Mouse (Mus musculus) heart, embryonic 16.5 days (tissue): ENCODE results near the gene Fam162b. TPM values are rescaled to one million over a fixed set of nuclear protein-coding genes. Genes with fewer than 3 reads are reported as not detected.

Experiments used
- ATAC-seq: fragments of 200-750 bp; cut with Nextera tagmentation; replicated peaks from 2 replicates; pipeline ENCODE4 v1.8.0; 2017; ENCODE audit warnings: moderate number of reproducible peaks; ENCODE audit not compliant: insufficient read depth, low FRiP score; ENCODE audit errors: extremely low read depth
- H3K27ac ChIP-seq: fragments of 300-500 bp; sonication (generic); 2 replicates; pipeline ENCODE4 v1.5.1; 2014; ENCODE audit warnings: mild to moderate bottlenecking, low read length, control low read depth, moderate library complexity
- H3K27me3 ChIP-seq: fragments of 300-500 bp; sonication (generic); 2 replicates; pipeline ENCODE4 v1.6.1; 2014; ENCODE audit warnings: low read length, mixed read lengths; ENCODE audit not compliant: control insufficient read depth, insufficient read depth
- H3K36me3 ChIP-seq: fragments of 300-500 bp; sonication (generic); 2 replicates; pipeline ENCODE4 v1.6.1; 2014; ENCODE audit not compliant: control insufficient read depth, insufficient read depth
- H3K4me1 ChIP-seq: fragments of 300-500 bp; sonication (generic); 2 replicates; pipeline ENCODE4 v1.6.1; 2014; ENCODE audit warnings: low read length, mixed read lengths; ENCODE audit not compliant: control insufficient read depth, insufficient read depth
- H3K4me2 ChIP-seq: fragments of 300-500 bp; sonication (generic); 2 replicates; pipeline ENCODE4 v1.6.1; 2014; ENCODE audit warnings: low read depth, mild to moderate bottlenecking, control low read depth, low read length
- H3K4me3 ChIP-seq: fragments of 300-500 bp; sonication (generic); 2 replicates; pipeline ENCODE4 v1.5.1; 2014; ENCODE audit warnings: mild to moderate bottlenecking, control low read depth, low read length
- H3K9ac ChIP-seq: fragments of 300-500 bp; sonication (generic); 2 replicates; pipeline ENCODE4 v1.6.1; 2014; ENCODE audit warnings: low read length, control low read depth
- H3K9me3 ChIP-seq: fragments of 300-500 bp; sonication (generic); replicated peaks from 2 replicates; pipeline ENCODE4 v1.6.1; 2016; ENCODE audit warnings: low read length; ENCODE audit not compliant: control insufficient read depth
- WGBS: fragments of 180-500 bp; shearing (Covaris S2); extraction: QIAGEN DNeasy Blood & Tissue Kit; methylation state at CpG from one replicate; pipeline ENCODE4 v1.1.7; 2014; 5-methylcytosine and 5-hydroxymethylcytosine counted together
- polyA plus RNA-seq: library from polyadenylated mRNA; unstranded; fragments of >200 nt; fragmentation: Nextera tagmentation; extraction: Ambion mirVana; gene quantifications from 2 replicates; pipeline ENCODE4 v1.2.1, GENCODE M21; 2015

The Fam162b gene
- 0.24 and 4.3 TPM in 2 replicates for polyA plus RNA-seq

DNA sequence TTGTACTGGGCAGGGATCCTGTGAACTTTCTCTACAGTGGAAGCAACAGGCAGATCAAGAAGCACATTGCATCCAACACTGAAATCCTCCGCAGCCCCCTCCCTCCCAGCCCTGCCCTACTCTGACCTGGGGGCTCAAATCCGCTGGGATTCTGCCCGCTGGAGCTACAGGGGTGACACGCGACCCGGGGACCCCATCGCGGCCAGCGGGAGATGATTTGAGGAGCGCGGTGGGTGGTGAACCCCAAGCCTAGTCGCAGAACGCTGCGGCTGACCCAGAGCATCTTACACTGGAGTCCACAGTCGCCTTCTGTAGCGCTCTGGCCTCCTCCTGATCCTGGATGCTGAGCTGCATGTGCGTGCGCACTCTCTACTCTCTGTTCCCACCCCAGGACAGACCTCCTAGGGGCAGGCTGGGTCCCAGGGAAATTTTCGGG, at the start of gene Fam162b:
TSS of gene Fam162b (minus strand) at position 379 of the 436 bp plus-strand sequence.
- peaks cover 7% of the 10 kb centered on the region for H3K27me3 ChIP-seq
- no peak within 1 kb of the TSS; the same call in 1 of the 2 replicates for H3K9ac ChIP-seq
- H3K36me3 ChIP-seq: no peaks in the 10 kb centered on the region
- peak within 1 kb of the TSS; percentile 39 for H3K4me3 ChIP-seq
- peaks cover 3% of the 10 kb centered on the region; the same call in 1 of the 2 replicates for H3K9me3 ChIP-seq
- 3% methylated on average over 19 of the region's 19 CpGs for WGBS
- no peak within 1 kb of the TSS for H3K27ac ChIP-seq
- H3K4me2 ChIP-seq: peak within 1 kb of the TSS; percentile 64
- no peak for ATAC-seq
- H3K4me1 ChIP-seq: no peaks in the 10 kb centered on the region

DNA sequence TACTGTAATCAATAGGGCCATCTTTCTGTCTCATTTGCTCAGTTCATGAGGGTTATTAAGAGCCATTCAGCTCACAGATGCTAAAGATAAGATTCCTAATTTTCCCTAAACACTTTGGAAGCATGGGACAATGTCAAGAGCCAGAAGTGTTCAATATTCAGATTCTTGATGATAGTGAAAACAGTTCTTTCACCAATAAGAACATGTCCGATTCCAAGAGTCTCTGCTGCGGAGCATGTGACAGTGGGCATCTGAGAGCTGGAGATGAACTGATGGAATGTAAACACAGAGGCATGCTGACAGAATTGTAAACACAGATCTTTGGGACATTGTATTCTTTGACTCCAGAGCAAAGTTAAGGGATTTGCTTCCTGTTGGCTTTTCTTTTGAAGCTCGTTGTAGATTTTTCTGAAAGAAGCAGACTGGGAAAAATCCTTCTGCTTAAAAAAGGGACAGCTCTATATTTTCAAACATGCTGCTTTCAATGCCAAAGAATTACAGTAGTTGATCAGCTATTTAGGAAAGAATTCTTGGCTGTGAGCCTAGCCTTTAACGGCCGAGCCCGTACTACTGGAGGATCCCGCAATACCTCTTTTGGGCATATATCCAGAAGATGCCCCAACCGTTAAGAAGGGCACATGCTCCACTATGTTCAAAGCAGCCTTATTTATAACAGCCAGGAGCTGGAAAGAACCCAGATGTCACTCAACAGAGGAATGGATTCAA, 41.3 kb upstream of the Fam162b start, which contains the start of gene Gprc6a:
TSS of gene Gprc6a (minus strand) at position 51 of the 726 bp plus-strand sequence.
- H3K36me3 ChIP-seq: no peaks in the 10 kb centered on the region
- H3K4me1 ChIP-seq: no peaks in the 10 kb centered on the region
- no peaks in the 10 kb centered on the region for H3K27me3 ChIP-seq
- H3K9ac ChIP-seq: no peak within 1 kb of the TSS
- H3K4me3 ChIP-seq: no peak within 1 kb of the TSS
- H3K4me2 ChIP-seq: no peak within 1 kb of the TSS
- no peak for ATAC-seq
- no peak within 1 kb of the TSS for H3K27ac ChIP-seq
- H3K9me3 ChIP-seq: no peaks in the 10 kb centered on the region
- WGBS: 40% methylated on average over 8 of the region's 8 CpGs

DNA sequence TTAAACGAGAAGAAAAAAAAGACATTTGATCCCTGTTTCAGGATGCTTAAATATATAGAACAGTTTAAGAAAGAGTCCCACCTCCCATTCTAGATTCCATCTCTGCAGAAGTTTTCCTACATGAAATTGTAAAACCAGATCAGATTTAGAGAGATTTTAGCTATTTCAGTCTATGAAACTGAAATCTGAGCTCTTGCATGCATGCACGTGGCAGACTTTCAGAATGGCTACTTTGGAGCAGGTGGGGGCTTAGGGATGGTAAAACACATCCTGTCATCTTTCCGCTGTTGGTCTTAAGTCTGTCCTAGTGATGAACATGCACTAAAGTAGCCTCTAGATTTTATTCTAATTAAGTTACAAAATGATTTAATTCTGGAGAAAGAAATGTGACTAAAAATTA, 30.9 kb upstream of the Fam162b start:
- H3K9ac ChIP-seq: no peak overlapping the region
- H3K27me3 ChIP-seq: no peaks in the 10 kb centered on the region
- no peaks in the 10 kb centered on the region for H3K36me3 ChIP-seq
- no peak for ATAC-seq
- no peaks in the 10 kb centered on the region for H3K9me3 ChIP-seq
- WGBS: 84% methylated on average over 3 of the region's 3 CpGs
- H3K4me2 ChIP-seq: no peak overlapping the region
- no peak overlapping the region for H3K4me3 ChIP-seq
- H3K4me1 ChIP-seq: no peaks in the 10 kb centered on the region
- H3K27ac ChIP-seq: no peak overlapping the region

DNA sequence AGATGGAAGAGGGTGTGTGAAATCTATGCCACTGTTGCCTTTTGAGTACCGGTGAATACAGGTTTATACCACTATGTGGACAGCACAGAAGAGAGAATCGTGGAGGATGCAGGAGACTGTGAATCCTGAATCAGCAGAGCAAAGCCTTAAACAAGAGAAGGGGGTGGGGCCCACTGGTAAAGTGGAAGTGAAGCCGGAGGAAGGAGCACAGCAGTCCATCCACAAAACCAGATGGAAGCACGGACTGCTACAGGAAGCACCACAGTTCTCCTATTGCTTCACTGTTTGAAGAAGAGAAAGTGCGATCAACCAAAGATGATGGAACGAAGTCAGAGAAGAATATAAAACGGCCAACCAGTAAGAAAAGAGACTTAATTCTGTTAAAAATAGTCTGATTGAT, 29.8 kb upstream of the Fam162b start:
- Histone ChIP-seq H3K9ac (no peak overlapping the region), H3K27ac (no peak overlapping the region), H3K27me3 (no peaks in the 10 kb centered on the region), H3K9me3 (no peaks in the 10 kb centered on the region), H3K36me3 (no peaks in the 10 kb centered on the region), H3K4me2 (no peak overlapping the region), H3K4me3 (no peak overlapping the region), H3K4me1 (no peaks in the 10 kb centered on the region)
- WGBS: 66% methylated on average over 7 of the region's 7 CpGs
- no peak for ATAC-seq

DNA sequence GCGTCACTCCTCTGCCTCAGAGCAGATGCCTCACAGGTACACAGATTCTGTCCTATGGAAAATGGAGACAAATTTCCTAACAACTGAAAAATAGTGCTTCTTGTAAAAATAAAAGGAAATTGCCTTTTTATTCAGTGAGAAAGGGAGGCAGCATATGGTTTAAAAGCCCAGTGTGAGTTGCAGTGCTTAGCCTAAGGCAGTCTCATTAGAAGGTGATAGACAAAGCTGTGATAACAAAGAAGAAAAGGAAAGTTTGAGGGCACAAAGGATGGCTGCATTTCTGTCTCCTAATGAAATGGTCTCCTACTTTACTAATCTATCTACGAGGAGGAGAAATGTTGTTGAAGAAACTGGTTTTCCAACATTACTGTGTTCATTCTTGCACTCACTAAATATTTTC, 28.2 kb upstream of the Fam162b start:
- H3K4me1 ChIP-seq: peaks cover under 1% of the 10 kb centered on the region; the same call in 1 of the 2 replicates
- H3K4me3 ChIP-seq: no peak overlapping the region
- no peak overlapping the region for H3K9ac ChIP-seq
- no peaks in the 10 kb centered on the region for H3K27me3 ChIP-seq
- no peaks in the 10 kb centered on the region for H3K36me3 ChIP-seq
- H3K4me2 ChIP-seq: no peak overlapping the region
- no peak for ATAC-seq
- no peak overlapping the region for H3K27ac ChIP-seq
- no peaks in the 10 kb centered on the region for H3K9me3 ChIP-seq
- 68% methylated on average over 2 of the region's 2 CpGs for WGBS

DNA sequence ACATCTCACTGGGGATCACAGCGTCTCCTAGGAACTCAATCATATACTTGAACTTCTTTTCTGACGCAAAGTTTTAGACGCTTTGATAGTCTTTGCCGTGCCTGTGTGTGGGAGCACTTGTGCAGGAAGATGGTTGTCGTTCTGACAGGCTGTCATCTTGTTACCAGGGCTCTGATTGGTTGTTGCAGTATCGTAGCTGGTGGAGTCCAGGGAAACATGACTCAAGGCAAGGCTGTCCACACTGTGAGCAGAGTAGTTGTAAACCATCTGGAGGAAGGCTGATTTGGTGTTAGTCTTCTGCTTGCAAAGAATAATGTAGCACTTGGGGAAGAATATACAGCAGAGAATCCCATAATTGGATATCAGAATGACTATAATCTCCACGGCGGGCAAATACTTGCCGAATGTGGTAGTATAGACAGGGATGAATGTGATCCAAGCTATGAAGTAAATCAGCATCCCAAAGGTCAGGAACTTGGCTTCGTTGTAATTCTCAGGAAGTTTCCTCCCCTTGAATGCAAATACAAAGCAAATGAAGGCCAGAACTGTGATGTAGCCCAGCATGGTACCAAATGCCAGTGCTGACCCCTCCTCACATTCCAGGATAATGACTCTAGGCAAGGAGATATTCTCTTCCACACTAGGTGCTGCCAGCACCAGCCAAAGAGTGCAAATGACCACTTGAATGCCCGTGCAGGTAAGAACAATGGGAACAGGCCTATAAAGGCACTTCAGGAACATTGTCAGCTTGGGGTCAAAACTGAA, 24.7 kb upstream of the Fam162b start:
- Histone ChIP-seq H3K4me2 (no peak overlapping the region), H3K27ac (no peak overlapping the region), H3K4me3 (no peak overlapping the region), H3K36me3 (no peaks in the 10 kb centered on the region), H3K9ac (no peak overlapping the region), H3K4me1 (peaks cover 4% of the 10 kb centered on the region; the same call in 1 of the 2 replicates), H3K9me3 (no peaks in the 10 kb centered on the region), H3K27me3 (no peaks in the 10 kb centered on the region)
- ATAC-seq: no peak
- 66% methylated on average over 11 of the region's 11 CpGs for WGBS

DNA sequence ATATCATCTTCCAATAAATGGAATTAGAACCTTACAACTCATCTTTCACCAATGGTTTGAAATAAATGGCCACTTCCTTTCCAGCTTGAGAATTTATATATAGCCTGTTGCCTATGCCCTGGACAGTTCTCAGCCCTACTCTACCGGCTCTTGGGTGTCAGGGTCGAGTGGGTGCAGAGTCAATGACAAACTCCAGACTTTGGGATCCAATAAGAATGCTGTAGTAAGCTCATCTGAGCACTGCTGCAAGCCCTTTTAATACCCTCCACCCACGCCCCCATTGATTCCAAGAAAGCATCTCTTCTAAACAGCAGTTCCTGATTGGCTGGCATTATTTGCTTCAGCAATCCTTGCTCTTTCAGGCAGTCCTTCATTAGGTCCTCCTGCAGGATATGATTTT, 23.1 kb upstream of the Fam162b start:
- Histone ChIP-seq H3K4me2 (no peak overlapping the region), H3K9me3 (no peaks in the 10 kb centered on the region), H3K27me3 (no peaks in the 10 kb centered on the region), H3K27ac (no peak overlapping the region), H3K9ac (no peak overlapping the region), H3K4me3 (no peak overlapping the region), H3K4me1 (peaks cover 4% of the 10 kb centered on the region; the same call in 1 of the 2 replicates), H3K36me3 (no peaks in the 10 kb centered on the region)
- no peak for ATAC-seq
- WGBS: 47% methylated on average over 3 of the region's 3 CpGs

DNA sequence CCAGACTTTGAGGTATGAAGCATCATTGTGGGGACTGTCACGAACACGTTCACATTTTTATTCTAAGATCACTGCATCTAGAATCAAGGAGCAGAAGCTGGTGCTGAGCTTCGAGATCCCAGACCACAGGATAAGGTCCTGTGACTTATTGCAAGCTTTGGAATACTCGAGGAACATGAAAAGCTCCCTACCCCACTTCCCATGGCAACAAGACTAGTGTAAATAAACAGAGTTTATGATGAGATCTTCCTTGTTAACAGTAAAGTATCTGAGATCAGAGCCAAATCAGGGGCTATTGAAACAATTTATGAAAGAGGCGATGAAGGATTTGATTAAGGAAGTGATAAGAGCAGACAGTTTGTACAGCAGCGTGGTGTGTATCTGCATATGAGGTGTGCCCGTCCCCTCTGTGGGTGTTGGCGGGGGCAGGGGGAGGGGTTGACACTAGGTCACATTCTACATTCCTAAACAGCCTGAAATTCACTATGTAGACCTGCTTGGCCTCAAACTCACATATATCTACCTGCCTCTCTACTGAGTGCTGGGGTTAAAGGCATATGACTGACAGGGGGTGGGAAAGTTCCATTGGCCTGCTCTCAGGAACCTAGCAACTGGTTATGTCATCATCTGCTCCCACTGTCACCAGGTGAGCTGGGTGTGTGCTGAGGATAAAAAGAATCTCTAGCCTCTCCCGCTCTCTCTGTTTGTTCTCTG, 21.8 kb upstream of the Fam162b start:
- Histone ChIP-seq H3K9me3 (no peaks in the 10 kb centered on the region), H3K27me3 (no peaks in the 10 kb centered on the region), H3K9ac (no peak overlapping the region), H3K4me1 (peaks cover 4% of the 10 kb centered on the region; the same call in 1 of the 2 replicates), H3K4me3 (no peak overlapping the region), H3K36me3 (no peaks in the 10 kb centered on the region), H3K27ac (no peak overlapping the region), H3K4me2 (no peak overlapping the region)
- WGBS: 69% methylated on average over 9 of the region's 9 CpGs
- ATAC-seq: no peak
